Mouse (Mus musculus) stomach, postnatal 0 days (tissue): Measurements from ENCODE around the gene Il2ra.

Experiments used
- CTCF ChIP-seq: IDR thresholded peaks from 2 replicates; pipeline ENCODE4 v1.5.1; 2016; ENCODE audit warnings: antibody characterized with exemption, low read depth, mild to moderate bottlenecking, moderate library complexity
- EP300 ChIP-seq: optimal IDR thresholded peaks from 2 replicates; pipeline ENCODE3; 2016; ENCODE audit warnings: antibody characterized with exemption

- no peak for TF ChIP-seq CTCF
- TF ChIP-seq EP300 = no peak
These were observed 12.7 kb downstream of the Il2ra start for GRCm38 (mm10) chr2:11654990-11655931.
